ENCODE assay signal across 9 mouse cellular contexts in genomic region chr13:32802259-32803081, GRCm38 (mm10). TPM values are rescaled to one million over a fixed set of nuclear protein-coding genes. Genes with fewer than 3 reads are reported as not detected.
DNase-seq lines count a peak whose midpoint lies in the region; ATAC-seq lines count a peak whose summit lies in the region.
"Had no signal": no experiment of that assay in that cellular context is flagged by ENCODE, and none has a peak within 500 bp of the region (broad histone marks: within the 10 kb centered on the region; RNA-seq: fewer than 3 reads in every experiment).

D930007J09Rik (minus strand) TSS chr13:32802849.

- peak; percentile 39 for DNase-seq in MN1 (ENCODE audit: low spot score)
- peak; percentile 5 for DNase-seq in c-Kit-positive CD71-negative TER-119-negative erythroid progenitor cells, embryonic 14.5 days (ENCODE audit: low read depth)
- DNase-seq in forebrain, embryonic 11.5 days (ENCODE audit: low spot score) = peak; percentile 83
- peak; percentile 70 for DNase-seq in hindbrain, embryonic 11.5 days (ENCODE audit: low spot score)
- DNase-seq in left cerebral cortex, adult 11 months (ENCODE audit: low spot score) = peak; percentile 31
- peak; percentile 14 for DNase-seq in lung, postnatal 25 days (ENCODE audit: low spot score)
- peak; percentile 47 for DNase-seq in retina, postnatal 7 days (ENCODE audit: low read depth, low spot score)
- peak; percentile 58 for DNase-seq in yolk sac, embryonic 10.5 days (ENCODE audit: low spot score)

- WGBS in forebrain, embryonic 11.5 days = under 1% methylated on average over 85 of the region's 95 CpGs
- under 1% methylated on average over 89 of the region's 95 CpGs for WGBS in hindbrain, embryonic 11.5 days

- peak; percentile 36 for ATAC-seq in forebrain, embryonic 11.5 days (replicated peaks; ENCODE audit: low FRiP score)
- ATAC-seq in hindbrain, embryonic 11.5 days (ENCODE audit: low FRiP score) = peak; percentile 63

- no peak within 1 kb of the TSS for H3K27ac ChIP-seq in forebrain, embryonic 11.5 days (ENCODE audit: low read depth, low read length)
- H3K27ac ChIP-seq in hindbrain, embryonic 11.5 days (ENCODE audit: low read depth, low read length) = peak within 1 kb of the TSS; percentile 60

- H3K4me3 ChIP-seq in forebrain, embryonic 11.5 days (ENCODE audit: low read depth, low read length) = peak within 1 kb of the TSS; percentile 70
- H3K4me3 ChIP-seq in hindbrain, embryonic 11.5 days (ENCODE audit: low read depth, low read length) = peak within 1 kb of the TSS; percentile 79

- H3K9me3 ChIP-seq in forebrain, embryonic 11.5 days (ENCODE audit: control insufficient read depth, low read length) = no peaks in the 10 kb centered on the region
- H3K9me3 ChIP-seq in hindbrain, embryonic 11.5 days (ENCODE audit: control insufficient read depth, low read length) = no peaks in the 10 kb centered on the region

- H3K4me2 ChIP-seq in forebrain, embryonic 11.5 days (ENCODE audit: low read depth, low read length, severe bottlenecking) = peak within 1 kb of the TSS; percentile 80
- H3K4me2 ChIP-seq in hindbrain, embryonic 11.5 days (replicated peaks; ENCODE audit: low read depth, low read length) = peak within 1 kb of the TSS; percentile 83

- no peaks in the 10 kb centered on the region for H3K36me3 ChIP-seq in forebrain, embryonic 11.5 days (ENCODE audit: control insufficient read depth, insufficient read depth, low read length)
- H3K36me3 ChIP-seq in hindbrain, embryonic 11.5 days (ENCODE audit: control insufficient read depth, insufficient read depth, low read length) = no peaks in the 10 kb centered on the region

- peaks cover 7% of the 10 kb centered on the region; the same call in 1 of the 2 replicates for H3K4me1 ChIP-seq in forebrain, embryonic 11.5 days (replicated peaks; ENCODE audit: control insufficient read depth, insufficient read depth, low read length)
- H3K4me1 ChIP-seq in hindbrain, embryonic 11.5 days (replicated peaks; ENCODE audit: control insufficient read depth, insufficient read depth, low read length) = no peaks in the 10 kb centered on the region

- H3K9ac ChIP-seq in forebrain, embryonic 11.5 days (ENCODE audit: low read length) = peak within 1 kb of the TSS; percentile 76
- H3K9ac ChIP-seq in hindbrain, embryonic 11.5 days (ENCODE audit: low read depth, low read length) = peak within 1 kb of the TSS; percentile 78

- no peaks in the 10 kb centered on the region for H3K27me3 ChIP-seq in forebrain, embryonic 11.5 days (ENCODE audit: control insufficient read depth, insufficient read depth, low read length)
- H3K27me3 ChIP-seq in hindbrain, embryonic 11.5 days (ENCODE audit: control insufficient read depth, insufficient read depth, low read length) = no peaks in the 10 kb centered on the region

RNA-seq across cellular contexts. Expression of gene D930007J09Rik, which starts in this region (rescaled TPM):
- not detected in 2 replicates for polyA plus RNA-seq in forebrain, embryonic 11.5 days (2014; fragmentation: Nextera tagmentation; extraction: Ambion mirVana)
- not detected in 2 replicates for polyA plus RNA-seq in hindbrain, embryonic 11.5 days (2014; fragmentation: Nextera tagmentation; extraction: Ambion mirVana)
- polyA plus RNA-seq: large intestine, adult 2 months had no signal

Comparison
In these comparisons a context has a peak if more than half of its experiments do, and no peak if none do; other contexts are left out.
1. Peak in DNase-seq, ATAC-seq, H3K4me3 ChIP-seq, H3K9ac ChIP-seq and H3K4me2 ChIP-seq in forebrain, embryonic 11.5 days; RNA of the gene not detected or under 1 TPM.
2. Peak in DNase-seq, ATAC-seq, H3K4me3 ChIP-seq, H3K27ac ChIP-seq, H3K9ac ChIP-seq and H3K4me2 ChIP-seq in hindbrain, embryonic 11.5 days; RNA of the gene not detected or under 1 TPM.
3. DNase-seq: peak in every context shown above with its lines; median percentile 83 in forebrain, embryonic 11.5 days; 70 in hindbrain, embryonic 11.5 days; 58 in yolk sac, embryonic 10.5 days; 47 in retina, postnatal 7 days; 39 in MN1; 31 in left cerebral cortex, adult 11 months; 14 in lung, postnatal 25 days; 5 in c-Kit-positive CD71-negative TER-119-negative erythroid progenitor cells, embryonic 14.5 days.